Mouse (Mus musculus) heart, postnatal 0 days (tissue): ENCODE data around the gene Gipc2.

ENCODE experiments used
- CTCF ChIP-seq: IDR thresholded peaks from 2 replicates; pipeline ENCODE4 v1.5.1; 2016; ENCODE audit warnings: antibody characterized with exemption, control low read depth, low read depth
- EP300 ChIP-seq: IDR thresholded peaks from 2 replicates; pipeline ENCODE4 v1.6.1; 2016; ENCODE audit warnings: antibody characterized with exemption, low read depth

GRCm38 (mm10) chr3:152193177-152193576 is 27.1 kb upstream of the Gipc2 start:
- TF ChIP-seq CTCF (no peak), EP300 (no peak)
